Mouse (Mus musculus): ENCODE data around the gene Limch1. TPM values are rescaled to one million over a fixed set of nuclear protein-coding genes. Genes with fewer than 3 reads are reported as not detected.

The Limch1 gene
- total and polyA plus RNA-seq, 3 experiments: 0.05 TPM; not detected in 2

- in situ Hi-C loops (cut with MboI; ENCODE audit: low pct_ligation_motif_present, low pct_unique_long_range_greater_than_20kb, low sequenced_read_pairs): loop anchor here (10.0 to 25.0 kb wide), 2 partner anchors 335 to 512 kb away; no protein-coding TSS in a partner anchor
These were observed 45.7 kb upstream of the Limch1 start for GRCm38 (mm10) chr5:66699911-66700310.

GRCm38 (mm10) chr5:66701951-66702350 lies 43.7 kb upstream of the Limch1 start:
- H3K27ac ChIP-seq (ENCODE audit: insufficient read depth, low read depth): no peak overlapping the region
- in situ Hi-C loops (cut with MboI; ENCODE audit: low pct_ligation_motif_present, low pct_unique_long_range_greater_than_20kb, low sequenced_read_pairs): loop anchor here (25.0 kb wide), 1 partner anchor 510 kb away; no protein-coding TSS in a partner anchor
- no peaks in the 10 kb centered on the region for H3K9me3 ChIP-seq (replicated peaks; ENCODE audit: low read length)
- no peak for DNase-seq (ENCODE audit: extremely low read depth)
- H3K4me1 ChIP-seq (ENCODE audit: control insufficient read depth in 1 of 2, insufficient read depth in 2 of 2): no peaks in the 10 kb centered on the region; a peak in 1 of 4 replicates
- H3K36me3 ChIP-seq (replicated peaks in 1 of 2; ENCODE audit: control insufficient read depth in 1 of 2, insufficient read depth in 1 of 2, low read length in 1 of 2): no peaks in the 10 kb centered on the region
- H3K4me3 ChIP-seq (replicated peaks in 1 of 3; ENCODE audit: low read depth in 2 of 3, low read length in 2 of 3, poor library complexity in 1 of 3): no peak overlapping the region
- H3K27me3 ChIP-seq (replicated peaks): no peaks in the 10 kb centered on the region
- H3K4me2 ChIP-seq (ENCODE audit: insufficient read depth, low read depth, poor library complexity, severe bottlenecking): no peak overlapping the region
- H3K9ac ChIP-seq (ENCODE audit: insufficient read depth, low read depth): no peak overlapping the region
- TF ChIP-seq ELF1 (IDR thresholded peaks at IDR 0.05; ENCODE audit: low read depth, low read length): no peak
- no peak for TF ChIP-seq RAD21 (IDR thresholded peaks at IDR 0.05; ENCODE audit: low read depth, low read length)
- TF ChIP-seq MAX (IDR thresholded peaks at IDR 0.05; ENCODE audit: low read length): no peak
- TF ChIP-seq JUN (IDR thresholded peaks at IDR 0.05; ENCODE audit: insufficient read depth, low read depth, low read length): no peak
- no peak for TF ChIP-seq USF2 (conservative IDR thresholded peaks at IDR 0.05; ENCODE audit: low read depth, low read length)
- TF ChIP-seq ZNF384 (IDR thresholded peaks at IDR 0.05; ENCODE audit: low read depth, low read length): no peak
- TF ChIP-seq CHD2 (IDR thresholded peaks at IDR 0.05; ENCODE audit: low read length): no peak
- TF ChIP-seq MYC (IDR thresholded peaks at IDR 0.05; ENCODE audit: low read depth, low read length): no peak
- no peak for TF ChIP-seq CHD1 (IDR thresholded peaks at IDR 0.05; ENCODE audit: low read depth, low read length)
- no peak for TF ChIP-seq ZC3H11A (IDR thresholded peaks at IDR 0.05; ENCODE audit: low read depth, low read length)
- TF ChIP-seq JUND (conservative IDR thresholded peaks at IDR 0.05; ENCODE audit: low read depth, low read length): no peak
- no peak for TF ChIP-seq ZMIZ1 (IDR thresholded peaks at IDR 0.05; ENCODE audit: low read depth, low read length)
- no peak for TF ChIP-seq BHLHE40 (IDR thresholded peaks at IDR 0.05; ENCODE audit: low read depth, low read length)
- TF ChIP-seq SMC3 (IDR thresholded peaks at IDR 0.05; ENCODE audit: low read depth, low read length): no peak
- TF ChIP-seq TBP (conservative IDR thresholded peaks at IDR 0.05; ENCODE audit: low read depth, low read length): no peak
- no peak for TF ChIP-seq POLR2A (IDR thresholded peaks at IDR 0.05; ENCODE audit: low read depth, low read length)
- TF ChIP-seq ETS1 (conservative IDR thresholded peaks at IDR 0.05; ENCODE audit: low read depth, low read length): no peak
- no peak for TF ChIP-seq NRF1 (IDR thresholded peaks at IDR 0.05; ENCODE audit: low read depth, low read length)
- TF ChIP-seq MEF2A (IDR thresholded peaks at IDR 0.05; ENCODE audit: borderline replicate concordance, low read depth, low read length): no peak
- no peaks in the 10 kb centered on the region for H3K79me2 ChIP-seq (replicated peaks; ENCODE audit: control insufficient read depth, extremely low read depth, insufficient read depth, poor library complexity, severe bottlenecking)
- dilution Hi-C loops (cut with MboI; ENCODE audit: extremely low pct_ligation_motif_present, extremely low pct_unique_long_range_greater_than_20kb, low sequenced_read_pairs): no loop called here

More at GRCm38 (mm10) chr5:66699911-66700310, 45.7 kb upstream of the Limch1 start:
- Histone ChIP-seq H3K4me1 (ENCODE audit: control insufficient read depth in 1 of 2, insufficient read depth in 2 of 2) (no peaks in the 10 kb centered on the region), H3K79me2 (replicated peaks; ENCODE audit: control insufficient read depth, extremely low read depth, insufficient read depth, poor library complexity, severe bottlenecking) (no peaks in the 10 kb centered on the region), H3K27me3 (replicated peaks) (no peaks in the 10 kb centered on the region), H3K27ac (ENCODE audit: insufficient read depth, low read depth) (no peak overlapping the region), H3K4me2 (ENCODE audit: insufficient read depth, low read depth, poor library complexity, severe bottlenecking) (no peak overlapping the region), H3K36me3 (replicated peaks in 1 of 2; ENCODE audit: control insufficient read depth in 1 of 2, insufficient read depth in 1 of 2, low read length in 1 of 2) (no peaks in the 10 kb centered on the region), H3K9ac (ENCODE audit: insufficient read depth, low read depth) (no peak overlapping the region), H3K4me3 (replicated peaks in 1 of 3; ENCODE audit: low read depth in 2 of 3, low read length in 2 of 3, poor library complexity in 1 of 3) (no peak overlapping the region), H3K9me3 (replicated peaks; ENCODE audit: low read length) (no peaks in the 10 kb centered on the region)
- dilution Hi-C loops (cut with MboI; ENCODE audit: extremely low pct_ligation_motif_present, extremely low pct_unique_long_range_greater_than_20kb, low sequenced_read_pairs): no loop called here
- TF ChIP-seq SMC3 (IDR thresholded peaks at IDR 0.05; ENCODE audit: low read depth, low read length) (no peak), TBP (conservative IDR thresholded peaks at IDR 0.05; ENCODE audit: low read depth, low read length) (no peak), RAD21 (IDR thresholded peaks at IDR 0.05; ENCODE audit: low read depth, low read length) (no peak), KAT2A (IDR thresholded peaks at IDR 0.05; ENCODE audit: insufficient replicate concordance, low read length) (no peak), EP300 (IDR thresholded peaks at IDR 0.05; ENCODE audit: low read length) (no peak), ZNF384 (IDR thresholded peaks at IDR 0.05; ENCODE audit: low read depth, low read length) (no peak), BHLHE40 (IDR thresholded peaks at IDR 0.05; ENCODE audit: low read depth, low read length) (no peak), ELF1 (IDR thresholded peaks at IDR 0.05; ENCODE audit: low read depth, low read length) (no peak), SIN3A (IDR thresholded peaks at IDR 0.05; ENCODE audit: low read length) (no peak), JUND (conservative IDR thresholded peaks at IDR 0.05; ENCODE audit: low read depth, low read length) (no peak), GABPA (IDR thresholded peaks at IDR 0.05; ENCODE audit: insufficient replicate concordance, low read depth, low read length) (no peak)
- no peak for DNase-seq (ENCODE audit: extremely low read depth)
